Mouse (Mus musculus): Measurements from ENCODE around the gene Cypt14. TPM values are rescaled to one million over a fixed set of nuclear protein-coding genes. Genes with fewer than 3 reads are reported as not detected.
"Not testable (repeated sequence)": the region's sequence is repeated elsewhere in the genome, so short reads cannot be mapped to it uniquely, and the experiment has no call there.

Gene Cypt14
- not detected for total RNA-seq (2018; cell fraction: chromatin; rRNA removed)
- not detected for total RNA-seq (2018; cell fraction: cytosol; rRNA removed)
- total RNA-seq (2018; cell fraction: nucleus; rRNA removed), result not detected
- polyA plus RNA-seq (2018), result not detected in 3 replicates

GRCm38 (mm10) chrX:39863504-39863903 is at the start of gene Cypt14:
Gene Cypt14 (minus strand): TSS chrX:39863604.
- not testable (repeated sequence) for H3K36me3 ChIP-seq (ENCODE audit: inconsistent target); H3K4me3 ChIP-seq (ENCODE audit: inconsistent target); H3K79me2 ChIP-seq (ENCODE audit: inconsistent target); H3K27ac ChIP-seq
- 93% methylated on average over 2 of the region's 2 CpGs for WGBS (ENCODE audit: missing documents)

All from macrophage (primary cell).